Mouse (Mus musculus) hindbrain, embryonic 16.5 days (tissue): Measurements from ENCODE around the gene Nmrk2. TPM values are rescaled to one million over a fixed set of nuclear protein-coding genes. Genes with fewer than 3 reads are reported as not detected.

ENCODE experiments used
- ATAC-seq: fragments of 200-750 bp; cut with Nextera tagmentation; 2 replicates; pipeline ENCODE4 v1.8.0; 2017; ENCODE audit warnings: moderate TSS enrichment, moderate library complexity
- H3K27ac ChIP-seq: fragments of 300-500 bp; sonication (generic); 2 replicates; pipeline ENCODE4 v1.5.1; 2014; ENCODE audit warnings: low read depth, mild to moderate bottlenecking, control low read depth, low read length, moderate library complexity
- H3K27me3 ChIP-seq: fragments of 300-500 bp; sonication (generic); replicated peaks from 2 replicates; pipeline ENCODE4 v1.6.1; 2014; ENCODE audit warnings: low read length; ENCODE audit not compliant: control insufficient read depth, insufficient read depth
- H3K36me3 ChIP-seq: fragments of 300-500 bp; sonication (generic); 2 replicates; pipeline ENCODE4 v1.6.1; 2014; ENCODE audit warnings: mild to moderate bottlenecking, low read length, moderate library complexity, mixed read lengths; ENCODE audit not compliant: control insufficient read depth, insufficient read depth
- H3K4me1 ChIP-seq: fragments of 300-500 bp; sonication (generic); 2 replicates; pipeline ENCODE4 v1.6.1; 2014; ENCODE audit warnings: low read depth, low read length; ENCODE audit not compliant: control insufficient read depth, insufficient read depth
- H3K4me2 ChIP-seq: fragments of 300-500 bp; sonication (generic); 2 replicates; pipeline ENCODE4 v1.6.1; 2014; ENCODE audit warnings: mild to moderate bottlenecking, low read length, control low read depth, moderate library complexity
- H3K4me3 ChIP-seq: fragments of 300-500 bp; sonication (generic); 2 replicates; pipeline ENCODE4 v1.5.1; 2014; ENCODE audit warnings: mild to moderate bottlenecking, low read length, control low read depth, moderate library complexity
- H3K9ac ChIP-seq: fragments of 300-500 bp; sonication (generic); 2 replicates; pipeline ENCODE4 v1.6.1; 2014; ENCODE audit warnings: low read depth, mild to moderate bottlenecking, control low read depth, low read length, moderate library complexity
- H3K9me3 ChIP-seq: fragments of 300-500 bp; sonication (generic); 2 replicates; pipeline ENCODE4 v1.6.1; 2014; ENCODE audit warnings: mild to moderate bottlenecking, low read length, moderate library complexity; ENCODE audit not compliant: control insufficient read depth
- WGBS: fragments of 180-500 bp; shearing (Covaris S2); extraction: QIAGEN DNeasy Blood & Tissue Kit; methylation state at CpG from one replicate; pipeline ENCODE4 v1.1.7; 2014; 5-methylcytosine and 5-hydroxymethylcytosine counted together
- polyA plus RNA-seq: library from polyadenylated mRNA; unstranded; fragments of >200 nt; fragmentation: Nextera tagmentation; extraction: Ambion mirVana; gene quantifications from 2 replicates; pipeline ENCODE4 v1.2.1, GENCODE M21; 2015

Nmrk2 gene
- polyA plus RNA-seq, 1 experiment from 2014 or later = 0.24 TPM

DNA sequence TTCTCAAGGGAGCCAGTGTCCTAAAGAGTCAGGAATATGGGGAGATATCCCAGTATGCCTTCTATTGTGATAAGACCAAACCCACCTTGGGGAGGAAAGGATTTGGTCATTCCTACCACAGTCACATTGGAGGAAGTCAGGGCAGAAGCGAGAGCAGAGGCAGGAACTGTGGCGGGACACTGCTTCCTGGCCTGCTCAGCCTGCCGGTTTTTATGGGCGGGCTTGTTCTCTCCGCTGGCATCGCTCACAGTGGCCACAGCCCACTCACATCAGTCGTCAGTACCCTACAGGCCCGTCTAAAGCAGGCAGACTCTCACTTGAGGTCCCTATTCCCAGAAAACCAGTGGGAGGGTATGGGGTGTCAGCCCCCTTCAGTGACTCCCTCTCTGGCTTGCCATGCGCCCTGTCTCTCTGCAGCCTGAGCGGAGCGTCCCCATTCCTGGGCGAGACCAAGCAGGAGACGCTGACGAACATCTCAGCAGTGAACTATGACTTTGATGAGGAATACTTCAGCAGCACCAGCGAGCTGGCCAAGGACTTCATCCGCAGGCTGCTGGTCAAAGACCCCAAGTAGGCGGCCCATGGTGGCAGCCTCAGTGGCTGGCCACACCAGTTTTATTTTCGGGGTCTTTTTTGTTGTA lies 10.4 kb downstream of the Nmrk2 start:
- Histone ChIP-seq H3K9ac (no peak overlapping the region), H3K9me3 (no peaks in the 10 kb centered on the region), H3K36me3 (peaks cover 11% of the 10 kb centered on the region), H3K27ac (peak overlapping the region; percentile 98; the same call in 1 of the 2 replicates), H3K4me2 (peak overlapping the region; percentile 75), H3K4me3 (no peak overlapping the region), H3K27me3 (peaks cover 11% of the 10 kb centered on the region), H3K4me1 (peaks cover 19% of the 10 kb centered on the region)
- WGBS = 88% methylated on average over 18 of the region's 18 CpGs
- ATAC-seq = no peak

DNA sequence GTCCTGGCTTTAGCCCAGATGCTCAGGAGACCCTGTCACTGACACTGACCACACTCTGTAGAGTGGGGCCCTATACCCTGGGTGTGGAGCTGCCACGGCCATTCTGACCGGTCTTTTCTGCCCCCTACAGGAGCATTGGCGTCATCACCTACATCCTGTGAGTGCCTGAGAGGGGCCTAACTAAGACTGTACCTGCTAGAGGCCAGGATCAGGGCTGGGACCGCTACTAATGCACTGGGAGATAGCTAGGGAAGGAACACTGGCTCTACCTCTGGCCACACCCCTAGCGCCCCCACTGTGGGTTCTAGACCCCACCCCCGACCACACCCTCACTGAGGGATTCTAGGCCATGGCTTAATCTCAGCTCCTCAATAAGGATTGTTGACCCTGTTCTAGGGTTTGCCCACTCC lies 10.9 kb downstream of the Nmrk2 start:
- H3K9me3 ChIP-seq = no peaks in the 10 kb centered on the region
- no peak for ATAC-seq
- 67% methylated on average over 6 of the region's 6 CpGs for WGBS
- H3K4me2 ChIP-seq = no peak overlapping the region
- H3K27ac ChIP-seq = no peak overlapping the region
- H3K36me3 ChIP-seq = peaks cover 11% of the 10 kb centered on the region
- no peak overlapping the region for H3K4me3 ChIP-seq
- peaks cover 5% of the 10 kb centered on the region for H3K27me3 ChIP-seq
- H3K9ac ChIP-seq = no peak overlapping the region
- H3K4me1 ChIP-seq = peaks cover 19% of the 10 kb centered on the region

DNA sequence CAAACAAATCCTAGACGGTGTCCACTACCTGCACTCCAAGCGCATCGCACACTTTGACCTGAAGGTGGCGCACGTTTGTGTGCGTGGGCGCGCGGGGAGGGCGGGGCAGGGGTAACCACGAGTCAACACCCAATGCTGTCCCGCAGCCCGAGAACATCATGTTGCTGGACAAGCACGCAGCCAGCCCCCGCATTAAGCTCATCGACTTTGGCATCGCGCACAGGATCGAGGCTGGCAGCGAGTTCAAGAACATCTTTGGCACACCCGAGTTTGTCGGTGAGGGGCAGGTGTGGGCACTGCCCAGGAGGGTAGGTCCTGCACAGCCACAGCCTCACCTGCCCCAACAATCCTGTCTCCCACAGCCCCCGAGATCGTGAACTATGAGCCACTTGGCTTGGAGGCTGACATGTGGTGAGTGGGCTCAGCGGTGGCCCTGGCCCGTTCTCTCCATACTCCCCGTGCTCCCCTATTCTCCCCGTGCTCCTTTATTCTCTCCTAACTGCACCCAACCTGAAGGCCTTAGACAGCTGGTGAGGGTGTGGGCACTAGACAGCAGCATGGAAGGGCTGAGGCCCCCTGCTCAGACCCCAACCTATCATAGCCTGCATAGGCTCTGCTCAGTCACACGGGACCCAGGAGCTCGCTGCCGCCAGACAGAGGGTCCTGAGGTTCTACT lies 11.5 kb downstream of the Nmrk2 start:
- ATAC-seq = no peak
- Histone ChIP-seq H3K4me1 (peaks cover 19% of the 10 kb centered on the region), H3K4me2 (no peak overlapping the region), H3K9me3 (no peaks in the 10 kb centered on the region), H3K27me3 (peaks cover under 1% of the 10 kb centered on the region), H3K27ac (no peak overlapping the region), H3K9ac (no peak overlapping the region), H3K4me3 (no peak overlapping the region), H3K36me3 (peaks cover 13% of the 10 kb centered on the region)
- WGBS = 71% methylated on average over 31 of the region's 31 CpGs

DNA sequence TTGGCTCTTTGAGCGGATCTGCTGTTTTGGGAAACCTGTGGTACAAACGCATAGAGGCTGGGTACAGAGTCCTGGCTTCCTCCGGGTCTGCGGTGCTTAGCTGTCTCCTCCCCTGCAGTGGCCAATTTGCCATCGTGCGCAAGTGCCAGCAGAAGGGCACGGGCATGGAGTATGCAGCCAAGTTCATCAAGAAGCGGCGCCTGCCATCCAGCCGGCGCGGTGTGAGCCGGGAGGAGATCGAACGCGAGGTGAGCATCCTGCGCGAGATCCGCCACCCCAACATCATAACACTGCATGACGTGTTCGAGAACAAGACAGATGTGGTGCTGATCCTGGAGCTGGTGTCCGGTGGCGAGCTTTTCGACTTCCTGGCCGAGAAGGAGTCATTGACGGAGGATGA lies 12.0 kb downstream of the Nmrk2 start:
- 78% methylated on average over 26 of the region's 26 CpGs for WGBS
- no peak for ATAC-seq
- peaks cover 15% of the 10 kb centered on the region for H3K36me3 ChIP-seq

DNA sequence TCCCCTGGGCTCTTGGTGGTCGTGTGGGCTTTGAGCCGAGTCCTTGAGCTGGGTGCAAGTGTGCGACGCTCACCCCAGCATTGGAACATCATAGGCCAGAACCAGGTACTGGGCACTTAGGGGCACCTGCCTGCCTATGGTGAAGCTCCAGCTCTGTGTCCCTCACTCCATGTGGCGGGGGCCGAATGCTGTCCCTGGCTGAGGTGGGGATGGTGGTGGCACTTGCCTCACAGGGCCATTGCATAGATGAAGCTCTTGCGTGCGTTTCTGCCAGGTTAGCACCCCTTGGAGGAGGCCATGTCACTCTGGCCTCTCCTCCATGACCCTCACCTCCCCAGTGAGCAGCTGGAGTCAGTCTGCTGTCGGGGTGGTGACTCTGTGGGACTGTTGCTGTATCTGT lies 14.7 kb downstream of the Nmrk2 start:
- Histone ChIP-seq H3K9ac (no peak overlapping the region), H3K4me2 (no peak overlapping the region), H3K27ac (no peak overlapping the region), H3K9me3 (no peaks in the 10 kb centered on the region), H3K4me3 (no peak overlapping the region), H3K36me3 (peaks cover 23% of the 10 kb centered on the region), H3K4me1 (peaks cover 15% of the 10 kb centered on the region), H3K27me3 (no peaks in the 10 kb centered on the region)
- WGBS = 96% methylated on average over 9 of the region's 9 CpGs
- ATAC-seq = no peak

More for the DNA sequence above, 12.0 kb downstream of the Nmrk2 start:
- H3K27me3 ChIP-seq = no peaks in the 10 kb centered on the region
- H3K9me3 ChIP-seq = no peaks in the 10 kb centered on the region
- no peak overlapping the region for H3K27ac ChIP-seq
- no peak overlapping the region for H3K4me3 ChIP-seq
- H3K9ac ChIP-seq = no peak overlapping the region
- H3K4me1 ChIP-seq = peaks cover 19% of the 10 kb centered on the region
- no peak overlapping the region for H3K4me2 ChIP-seq

DNA sequence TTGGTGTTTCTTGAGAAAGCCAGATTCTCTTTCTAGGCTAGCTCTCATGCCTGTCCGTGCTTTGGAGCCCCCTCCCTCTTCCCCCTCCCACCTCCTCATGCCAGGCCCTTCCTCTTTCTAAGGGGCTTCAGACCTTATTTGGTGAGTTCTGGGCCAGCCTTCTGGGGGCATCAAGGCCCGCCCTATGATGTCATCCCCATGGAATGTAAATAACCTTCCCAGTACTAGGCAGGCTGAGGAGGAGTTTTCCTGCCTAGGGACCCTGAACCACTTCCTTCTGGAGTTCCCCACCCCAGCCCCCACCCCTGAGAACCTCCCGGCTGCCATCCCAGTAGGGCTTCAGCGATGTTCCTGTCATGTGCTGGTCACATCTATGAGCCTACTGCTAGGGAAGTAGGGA lies 17.1 kb downstream of the Nmrk2 start:
- Histone ChIP-seq H3K27me3 (no peaks in the 10 kb centered on the region), H3K9ac (no peak overlapping the region), H3K4me2 (no peak overlapping the region), H3K36me3 (peaks cover 38% of the 10 kb centered on the region), H3K4me3 (no peak overlapping the region), H3K9me3 (no peaks in the 10 kb centered on the region), H3K27ac (no peak overlapping the region), H3K4me1 (peaks cover 12% of the 10 kb centered on the region)
- ATAC-seq = no peak
- 73% methylated on average over 4 of the region's 4 CpGs for WGBS

DNA sequence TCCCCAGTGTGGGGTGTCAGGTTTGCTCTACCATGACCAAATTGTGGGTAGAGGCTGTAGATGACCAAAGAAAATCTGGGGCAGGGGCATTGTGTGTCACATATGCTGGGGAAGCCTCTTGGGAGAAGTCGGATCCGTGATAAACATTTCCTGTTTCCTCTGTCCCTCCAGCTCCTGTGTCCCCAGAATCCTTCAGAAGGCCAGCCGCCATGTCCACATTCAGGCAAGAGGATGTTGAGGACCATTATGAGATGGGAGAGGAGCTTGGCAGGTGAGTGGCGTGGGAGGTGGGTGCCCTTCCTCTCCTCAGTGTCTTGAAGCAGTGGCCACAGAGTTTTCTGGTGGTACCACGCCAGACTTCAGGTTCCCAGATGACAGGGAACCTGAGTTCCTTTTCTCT lies 18.0 kb downstream of the Nmrk2 start, which contains the start of gene 4930442H23Rik:
Gene 4930442H23Rik, minus strand, starts transcription at position 45 of the 400 bp plus-strand sequence.
- Histone ChIP-seq H3K9me3 (no peaks in the 10 kb centered on the region), H3K9ac (peak within 1 kb of the TSS; percentile 75), H3K4me3 (peak within 1 kb of the TSS; percentile 76), H3K27ac (peak within 1 kb of the TSS; percentile 93), H3K4me1 (peaks cover 14% of the 10 kb centered on the region), H3K36me3 (peaks cover 45% of the 10 kb centered on the region), H3K4me2 (peak within 1 kb of the TSS; percentile 69), H3K27me3 (no peaks in the 10 kb centered on the region)
- 88% methylated on average over 5 of the region's 5 CpGs for WGBS
- no peak for ATAC-seq

DNA sequence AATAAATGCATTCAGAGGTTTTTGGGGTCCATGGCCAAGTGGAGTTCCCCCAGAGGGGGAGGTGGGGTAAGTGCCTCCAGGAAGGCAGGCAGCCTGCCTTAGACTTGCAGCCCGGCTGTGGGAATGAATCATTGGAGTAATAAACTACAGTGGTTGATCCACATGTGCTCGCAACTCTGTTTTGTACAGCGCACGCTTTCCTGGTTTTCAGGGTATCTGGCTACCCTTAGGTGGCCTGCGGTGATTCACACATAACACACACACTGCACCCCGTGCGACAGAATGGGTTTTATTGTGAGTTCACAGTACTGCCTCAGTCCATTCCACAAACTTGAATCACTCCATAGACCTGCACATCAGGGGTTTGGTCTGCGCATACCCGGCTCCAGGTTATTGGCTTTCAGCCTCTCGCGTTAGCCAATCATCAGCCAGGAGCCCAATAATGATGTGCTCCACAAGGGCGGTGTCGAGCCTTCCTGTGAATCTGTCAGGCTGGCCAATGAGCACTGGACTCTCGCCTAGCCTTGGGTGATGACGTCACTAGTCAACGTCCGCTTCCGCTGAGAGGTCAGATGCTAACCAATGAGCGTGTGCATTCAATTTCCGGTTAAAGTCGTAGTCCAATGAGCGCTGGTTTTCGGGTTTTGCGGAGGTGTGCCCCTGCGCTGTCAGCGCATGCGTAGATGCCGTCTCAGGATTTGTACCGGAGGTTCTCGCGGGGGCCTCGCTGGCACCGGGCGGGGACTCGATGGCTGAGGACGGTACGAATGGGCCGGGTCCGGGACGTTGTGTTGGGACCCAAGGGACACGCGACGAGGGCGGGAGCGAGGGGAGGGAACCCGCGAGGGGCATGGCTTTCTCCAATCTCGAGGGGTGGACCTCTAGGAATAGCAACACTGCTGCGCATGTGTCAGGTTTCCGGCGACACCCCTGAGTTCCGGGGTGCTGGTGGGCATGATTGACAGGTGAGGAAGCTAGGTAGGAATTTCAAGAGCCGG lies 19.2 kb downstream of the Nmrk2 start, which contains the start of gene Dapk3:
Gene Dapk3, plus strand, starts transcription at position 670 of the 998 bp plus-strand sequence.
- WGBS = 5% methylated on average over 53 of the region's 53 CpGs
- H3K9ac ChIP-seq = peak within 1 kb of the TSS; percentile 75
- no peaks in the 10 kb centered on the region for H3K9me3 ChIP-seq
- peak within 1 kb of the TSS; percentile 93 for H3K27ac ChIP-seq
- H3K36me3 ChIP-seq = peaks cover 56% of the 10 kb centered on the region
- peaks cover 23% of the 10 kb centered on the region for H3K4me1 ChIP-seq
- H3K4me2 ChIP-seq = peak within 1 kb of the TSS; percentile 69
- peak; percentile 96 for ATAC-seq
- peak within 1 kb of the TSS; percentile 76 for H3K4me3 ChIP-seq
- H3K27me3 ChIP-seq = no peaks in the 10 kb centered on the region
